Mouse (Mus musculus) kidney, embryonic 16.5 days (tissue): ENCODE results near the gene Cep63. TPM values are rescaled to one million over a fixed set of nuclear protein-coding genes. Genes with fewer than 3 reads are reported as not detected.
A peak's percentile ranks its signal among the peaks of the same experiment; 100 is the strongest.

Experiments
- ATAC-seq: fragments of 200-750 bp; cut with Nextera tagmentation; 2 replicates; pipeline ENCODE4 v1.8.0; 2017; ENCODE audit warnings: moderate TSS enrichment; ENCODE audit not compliant: low FRiP score, low TSS enrichment
- H3K27ac ChIP-seq: fragments of 300-500 bp; sonication (generic); 2 replicates; pipeline ENCODE4 v1.5.1; 2014; ENCODE audit warnings: low read length
- H3K27me3 ChIP-seq: fragments of 300-500 bp; sonication (generic); 2 replicates; pipeline ENCODE4 v1.6.1; 2014; ENCODE audit warnings: low read length, control low read depth, mixed read lengths; ENCODE audit not compliant: insufficient read depth
- H3K36me3 ChIP-seq: fragments of 300-500 bp; sonication (generic); 2 replicates; pipeline ENCODE4 v1.6.1; 2014; ENCODE audit warnings: low read length, control low read depth, mixed read lengths; ENCODE audit not compliant: insufficient read depth
- H3K4me1 ChIP-seq: fragments of 300-500 bp; sonication (generic); 2 replicates; pipeline ENCODE4 v1.6.1; 2014; ENCODE audit warnings: low read length, control low read depth, mixed read lengths; ENCODE audit not compliant: insufficient read depth
- H3K4me2 ChIP-seq: fragments of 300-500 bp; sonication (generic); replicated peaks from 2 replicates; pipeline ENCODE4 v1.6.1; 2014; ENCODE audit warnings: low read depth, low read length
- H3K4me3 ChIP-seq: fragments of 300-500 bp; sonication (generic); 2 replicates; pipeline ENCODE4 v1.5.1; 2014; ENCODE audit warnings: mild to moderate bottlenecking, low read length
- H3K9ac ChIP-seq: fragments of 300-500 bp; sonication (generic); replicated peaks from 2 replicates; pipeline ENCODE4 v1.6.1; 2014; ENCODE audit warnings: low read length
- H3K9me3 ChIP-seq: fragments of 300-500 bp; sonication (generic); 2 replicates; pipeline ENCODE4 v1.6.1; 2016; ENCODE audit warnings: low read length, control low read depth
- WGBS: fragments of 180-500 bp; shearing (Covaris S2); extraction: QIAGEN DNeasy Blood & Tissue Kit; methylation state at CpG from one replicate; pipeline ENCODE4 v1.1.7; 2014; 5-methylcytosine and 5-hydroxymethylcytosine counted together
- polyA plus RNA-seq: library from polyadenylated mRNA; unstranded; fragments of >200 nt; fragmentation: Nextera tagmentation; extraction: Ambion mirVana; gene quantifications from 2 replicates; pipeline ENCODE4 v1.2.1, GENCODE M21; 2015

Cep63 gene
- polyA plus RNA-seq, 1 experiment from 2014 or later: 56.5 TPM

- Histone ChIP-seq H3K9ac (no peak overlapping the region), H3K9me3 (no peaks in the 10 kb centered on the region), H3K27ac (no peak overlapping the region), H3K36me3 (no peaks in the 10 kb centered on the region), H3K4me3 (no peak overlapping the region), H3K4me1 (peaks cover 48% of the 10 kb centered on the region), H3K27me3 (no peaks in the 10 kb centered on the region; the same call in 1 of the 2 replicates), H3K4me2 (no peak overlapping the region)
- ATAC-seq: no peak
- 64% methylated on average over 6 of the region's 6 CpGs for WGBS
Observed at GRCm38 (mm10) chr9:102647010-102647409, 20.7 kb upstream of the Cep63 start.

- H3K4me1 ChIP-seq: peaks cover 42% of the 10 kb centered on the region
Observed at GRCm38 (mm10) chr9:102645119-102645695, 18.9 kb upstream of the Cep63 start.

GRCm38 (mm10) chr9:102643486-102644101 is 17.3 kb upstream of the Cep63 start:
- H3K4me3 ChIP-seq: peak overlapping the region; percentile 2; the same call in 1 of the 2 replicates
- H3K4me1 ChIP-seq: peaks cover 45% of the 10 kb centered on the region
- ATAC-seq: peak; percentile 86
- no peaks in the 10 kb centered on the region for H3K9me3 ChIP-seq
- H3K9ac ChIP-seq: 0 out of 2 replicates have a peak overlapping the region, but pooled peaks have one; percentile 16
- H3K36me3 ChIP-seq: no peaks in the 10 kb centered on the region
- H3K27me3 ChIP-seq: no peaks in the 10 kb centered on the region
- 11% methylated on average over 10 of the region's 10 CpGs for WGBS
- peak overlapping the region; percentile 91 for H3K27ac ChIP-seq
- peak overlapping the region; percentile 40 for H3K4me2 ChIP-seq

More at GRCm38 (mm10) chr9:102645119-102645695, 18.9 kb upstream of the Cep63 start:
- Histone ChIP-seq H3K4me3 (no peak overlapping the region), H3K9ac (no peak overlapping the region), H3K4me2 (no peak overlapping the region), H3K27me3 (no peaks in the 10 kb centered on the region), H3K9me3 (no peaks in the 10 kb centered on the region), H3K36me3 (no peaks in the 10 kb centered on the region), H3K27ac (peak overlapping the region; percentile 91)
- 50% methylated on average over 3 of the region's 3 CpGs for WGBS
- ATAC-seq: no peak

GRCm38 (mm10) chr9:102643071-102643485 is 16.7 kb upstream of the Cep63 start:
- no peaks in the 10 kb centered on the region for H3K36me3 ChIP-seq
- peak; percentile 40; the same call in 1 of the 2 replicates for ATAC-seq
- H3K4me2 ChIP-seq: peak overlapping the region; percentile 40
- H3K27me3 ChIP-seq: no peaks in the 10 kb centered on the region
- no peaks in the 10 kb centered on the region for H3K9me3 ChIP-seq
- peak overlapping the region; percentile 91 for H3K27ac ChIP-seq
- WGBS: 17% methylated on average over 8 of the region's 8 CpGs
- 0 out of 2 replicates have a peak overlapping the region, but pooled peaks have one; percentile 16 for H3K9ac ChIP-seq
- H3K4me3 ChIP-seq: no peak overlapping the region
- peaks cover 47% of the 10 kb centered on the region for H3K4me1 ChIP-seq

GRCm38 (mm10) chr9:102641531-102641930 is 15.2 kb upstream of the Cep63 start:
- WGBS: 58% methylated on average over 6 of the region's 6 CpGs
- no peak for ATAC-seq

GRCm38 (mm10) chr9:102639510-102639909 is 13.2 kb upstream of the Cep63 start:
- Histone ChIP-seq H3K36me3 (0 out of 2 replicates have a peak, but pooled peaks cover under 1% of the 10 kb centered on the region), H3K4me3 (no peak overlapping the region), H3K27ac (peak overlapping the region; percentile 54; the same call in 1 of the 2 replicates), H3K4me1 (peaks cover 41% of the 10 kb centered on the region), H3K27me3 (no peaks in the 10 kb centered on the region), H3K9ac (no peak overlapping the region), H3K9me3 (no peaks in the 10 kb centered on the region), H3K4me2 (no peak overlapping the region)
- ATAC-seq: no peak
- WGBS: 73% methylated on average over 8 of the region's 8 CpGs

More at GRCm38 (mm10) chr9:102641531-102641930, 15.2 kb upstream of the Cep63 start:
- Histone ChIP-seq H3K9ac (no peak overlapping the region), H3K36me3 (no peaks in the 10 kb centered on the region), H3K4me1 (peaks cover 53% of the 10 kb centered on the region), H3K4me2 (no peak overlapping the region), H3K27ac (no peak overlapping the region), H3K27me3 (no peaks in the 10 kb centered on the region), H3K9me3 (no peaks in the 10 kb centered on the region), H3K4me3 (no peak overlapping the region)

GRCm38 (mm10) chr9:102638963-102639362 is 12.6 kb upstream of the Cep63 start:
- Histone ChIP-seq H3K4me3 (no peak overlapping the region), H3K4me2 (no peak overlapping the region), H3K4me1 (peaks cover 36% of the 10 kb centered on the region), H3K9ac (no peak overlapping the region), H3K27me3 (no peaks in the 10 kb centered on the region), H3K9me3 (no peaks in the 10 kb centered on the region), H3K36me3 (peaks cover 6% of the 10 kb centered on the region; the same call in 1 of the 2 replicates), H3K27ac (peak overlapping the region; percentile 54)
- ATAC-seq: no peak
- 55% methylated on average over 7 of the region's 7 CpGs for WGBS

- H3K4me1 ChIP-seq: peaks cover 21% of the 10 kb centered on the region
- WGBS: 42% methylated on average over 4 of the region's 4 CpGs
- no peak overlapping the region for H3K4me3 ChIP-seq
- no peak for ATAC-seq
- no peaks in the 10 kb centered on the region for H3K27me3 ChIP-seq
- H3K4me2 ChIP-seq: no peak overlapping the region
- no peak overlapping the region for H3K9ac ChIP-seq
- peaks cover 8% of the 10 kb centered on the region; the same call in 1 of the 2 replicates for H3K36me3 ChIP-seq
- H3K27ac ChIP-seq: no peak overlapping the region
- no peaks in the 10 kb centered on the region for H3K9me3 ChIP-seq
Observed at GRCm38 (mm10) chr9:102637115-102637514, 10.8 kb upstream of the Cep63 start.

GRCm38 (mm10) chr9:102636553-102636952 is 10.2 kb upstream of the Cep63 start:
- no peaks in the 10 kb centered on the region for H3K9me3 ChIP-seq
- H3K4me3 ChIP-seq: no peak overlapping the region
- peaks cover 8% of the 10 kb centered on the region; the same call in 1 of the 2 replicates for H3K36me3 ChIP-seq
- no peaks in the 10 kb centered on the region for H3K27me3 ChIP-seq
- peaks cover 21% of the 10 kb centered on the region for H3K4me1 ChIP-seq
- H3K9ac ChIP-seq: no peak overlapping the region
- H3K27ac ChIP-seq: no peak overlapping the region
- no peak overlapping the region for H3K4me2 ChIP-seq
- ATAC-seq: peak; percentile 73; the same call in 1 of the 2 replicates
- WGBS: 7% methylated on average over 4 of the region's 4 CpGs

- H3K4me2 ChIP-seq: no peak overlapping the region
- H3K27me3 ChIP-seq: no peaks in the 10 kb centered on the region
- no peak for ATAC-seq
- 0 out of 2 replicates have a peak overlapping the region, but pooled peaks have one; percentile 22 for H3K9ac ChIP-seq
- H3K4me1 ChIP-seq: peaks cover 17% of the 10 kb centered on the region
- no peak overlapping the region for H3K27ac ChIP-seq
- 81% methylated on average over 8 of the region's 8 CpGs for WGBS
- H3K36me3 ChIP-seq: peaks cover 8% of the 10 kb centered on the region; the same call in 1 of the 2 replicates
- H3K4me3 ChIP-seq: no peak overlapping the region
- no peaks in the 10 kb centered on the region for H3K9me3 ChIP-seq
Observed at GRCm38 (mm10) chr9:102634453-102634852, 8.1 kb upstream of the Cep63 start.
